Mouse (Mus musculus): ENCODE measurements around the gene Gm11627.
"Not testable (repeated sequence)": the region's sequence is repeated elsewhere in the genome, so short reads cannot be mapped to it uniquely, and the experiment has no call there.

The Gm11627 gene

DNA sequence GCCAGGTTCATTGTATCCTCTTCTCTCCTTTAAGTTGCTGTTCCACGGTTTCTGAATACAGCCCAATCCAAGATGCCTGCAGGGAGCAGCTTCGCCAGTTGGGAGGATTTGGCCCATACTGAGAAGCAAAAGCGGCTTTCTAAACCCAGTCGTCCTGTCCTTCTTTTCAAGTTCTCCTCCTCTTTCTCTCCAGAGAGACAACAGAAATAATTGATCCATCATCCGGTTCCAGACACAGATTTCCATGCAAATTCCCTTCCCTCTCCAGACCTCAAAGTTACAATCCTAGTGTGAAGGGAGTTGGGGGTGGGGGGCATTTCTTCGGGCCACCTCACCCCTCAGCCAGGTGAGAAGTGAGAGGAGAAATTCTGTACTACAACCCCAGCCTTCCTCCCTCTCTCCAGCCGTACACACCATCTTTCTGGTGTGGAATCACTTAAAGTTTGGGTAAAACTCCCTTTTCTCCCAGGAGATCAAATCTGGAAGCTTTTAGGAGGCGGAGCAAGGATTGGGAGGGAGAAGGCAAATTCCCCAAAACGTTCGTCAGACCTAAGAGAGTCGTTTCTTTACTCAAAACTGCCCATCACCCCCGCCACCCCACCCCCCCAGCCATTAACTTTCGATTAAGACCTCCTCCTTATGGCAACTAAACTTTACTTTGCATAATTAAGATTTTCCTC, 23.7 kb upstream of the Gm11627 start:
- DNase-seq, result no peak

DNA sequence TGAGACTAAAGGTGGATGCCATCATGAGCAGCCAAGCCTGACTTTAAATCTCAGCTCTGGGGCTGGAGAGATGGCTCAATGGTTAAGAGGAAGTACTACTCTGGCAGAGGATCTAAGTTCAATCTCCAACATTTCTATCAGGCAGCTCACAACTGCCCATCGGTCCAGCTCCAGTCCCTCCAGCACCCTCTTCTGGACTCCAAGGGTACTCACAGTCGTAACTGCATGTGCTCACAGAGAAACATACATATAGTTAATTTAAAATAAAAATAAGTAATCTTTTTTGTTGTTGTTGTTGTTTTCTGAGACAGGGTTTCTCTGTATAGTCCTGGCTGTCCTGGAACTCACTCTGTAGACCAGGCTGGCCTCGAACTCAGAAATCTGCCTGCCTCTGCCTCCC, 20.7 kb upstream of the Gm11627 start:
- DNase-seq, result no peak

DNA sequence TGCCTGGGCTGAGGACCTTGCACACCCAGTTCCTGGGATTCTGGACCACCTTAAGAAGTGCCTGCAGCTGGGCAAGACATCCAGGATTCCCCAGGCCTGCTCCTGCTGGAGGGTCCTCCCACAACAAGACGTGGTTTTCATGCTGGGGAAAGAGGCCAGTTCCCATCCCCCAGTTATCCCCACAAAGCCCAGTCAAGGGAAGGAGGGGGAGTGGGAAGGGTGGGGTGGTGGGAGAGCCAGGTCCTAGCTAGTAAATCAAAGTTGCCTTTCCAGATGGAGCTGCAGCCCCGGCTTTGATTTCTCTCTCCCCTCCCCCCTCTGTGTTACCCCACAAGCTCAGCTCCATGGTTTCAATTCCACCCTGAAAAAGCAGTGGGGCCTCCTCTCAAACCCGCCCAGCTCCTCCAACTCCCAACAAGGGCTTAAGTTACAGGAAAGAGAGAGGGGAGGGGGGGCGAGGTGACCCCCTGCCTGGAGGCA, 16.1 kb upstream of the Gm11627 start:
- no peak for DNase-seq

DNA sequence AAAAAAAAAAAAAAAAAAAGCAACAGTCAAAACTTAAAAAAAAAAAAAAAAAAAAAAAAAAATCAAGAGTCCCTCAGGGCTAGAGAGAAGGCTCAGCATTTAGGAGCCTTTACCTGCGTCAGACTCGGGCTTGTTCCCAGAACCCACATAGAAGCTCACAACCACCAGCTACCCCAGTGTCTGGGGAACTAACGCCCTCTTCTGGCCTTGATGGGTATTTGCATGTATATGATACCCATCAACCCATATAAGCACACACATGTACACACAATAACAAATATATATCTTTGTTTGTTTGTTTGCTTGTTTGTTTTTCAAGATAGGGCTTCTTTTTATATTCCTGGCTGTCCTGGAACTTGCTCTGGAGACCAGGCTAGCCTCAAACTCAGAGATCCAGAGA, 8.3 kb upstream of the Gm11627 start:
- DNase-seq, result no peak

DNA sequence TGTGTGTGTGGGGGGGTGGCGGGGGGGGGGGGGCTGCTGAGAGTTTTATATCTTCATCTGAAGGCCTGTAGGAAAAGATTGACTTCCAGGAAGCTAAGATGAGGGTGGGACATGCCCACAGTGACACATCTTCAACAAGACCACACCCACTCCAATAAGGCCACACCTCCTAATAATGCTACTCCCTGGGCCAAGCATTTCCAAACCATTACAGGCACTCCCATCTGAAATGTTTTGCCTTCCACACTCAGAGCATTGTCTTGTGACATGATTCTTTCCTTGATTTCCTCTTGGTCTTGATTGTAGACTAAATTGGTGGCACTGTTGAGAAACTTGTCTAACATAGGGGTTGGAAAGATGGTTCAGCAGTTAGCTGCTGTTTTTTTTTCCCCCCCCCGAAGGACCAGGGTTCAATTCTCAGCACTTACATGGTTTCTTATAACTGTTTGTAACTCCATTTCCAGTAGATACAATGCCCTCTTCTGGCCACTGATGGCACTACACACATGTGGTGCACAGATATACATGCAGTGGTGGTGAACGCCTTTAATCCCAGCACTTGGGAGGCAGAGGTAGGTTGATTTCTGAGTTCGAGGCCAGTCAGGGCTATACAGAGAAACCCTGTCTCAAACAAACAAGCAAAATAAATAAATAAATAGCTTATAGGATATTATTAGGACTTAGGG, 7.3 kb upstream of the Gm11627 start:
- DNase-seq, result no peak

DNA sequence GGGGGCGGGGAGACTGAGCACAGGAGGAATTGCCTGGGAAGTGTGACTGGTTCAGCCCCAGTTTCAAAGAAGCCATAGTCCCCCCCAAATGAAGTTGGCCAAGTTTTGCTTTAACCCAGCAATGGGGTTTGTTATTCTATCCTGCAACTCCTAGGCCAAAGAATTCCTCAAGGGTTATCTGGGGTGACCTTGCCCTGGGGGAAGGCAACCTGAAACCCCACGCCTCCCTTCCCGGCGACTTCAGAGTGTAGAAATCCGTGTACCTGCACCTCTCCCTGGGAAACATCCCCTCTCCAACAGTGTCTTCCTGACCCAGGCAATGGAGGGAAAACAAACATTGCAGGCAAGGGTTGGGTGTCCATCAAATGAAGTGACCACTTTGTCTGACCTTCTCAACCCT, 3.5 kb upstream of the Gm11627 start:
- no peak for DNase-seq

DNA sequence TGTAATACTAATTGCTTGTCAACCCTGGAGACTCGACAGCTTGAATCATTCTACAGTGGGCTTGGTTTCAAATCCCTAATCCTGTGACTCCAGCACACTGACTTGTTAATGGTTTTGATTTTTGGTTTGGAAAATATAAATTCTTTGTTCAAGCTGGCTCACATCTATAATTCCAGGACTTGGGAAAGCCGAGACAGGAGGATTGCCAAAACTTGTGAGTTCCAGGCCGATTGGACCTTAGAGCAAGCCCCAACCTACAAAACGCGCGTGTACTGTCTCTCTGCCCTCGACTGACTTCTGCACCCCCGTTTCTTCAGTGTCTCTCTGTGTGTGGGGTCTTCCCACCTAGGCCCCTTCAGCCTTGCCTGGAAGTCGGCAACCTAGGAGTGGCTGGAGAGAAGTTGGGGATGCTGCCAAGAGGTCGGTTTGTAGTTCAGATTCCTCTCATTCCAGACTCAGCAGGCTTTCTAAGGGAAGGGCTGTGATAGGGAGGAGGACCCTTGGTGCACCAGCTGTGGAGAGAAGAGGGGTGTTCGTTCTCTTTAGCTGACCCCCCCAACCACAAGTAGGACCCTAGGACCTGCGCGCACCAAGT, 2.9 kb upstream of the Gm11627 start:
- peak; percentile 38 for DNase-seq

DNA sequence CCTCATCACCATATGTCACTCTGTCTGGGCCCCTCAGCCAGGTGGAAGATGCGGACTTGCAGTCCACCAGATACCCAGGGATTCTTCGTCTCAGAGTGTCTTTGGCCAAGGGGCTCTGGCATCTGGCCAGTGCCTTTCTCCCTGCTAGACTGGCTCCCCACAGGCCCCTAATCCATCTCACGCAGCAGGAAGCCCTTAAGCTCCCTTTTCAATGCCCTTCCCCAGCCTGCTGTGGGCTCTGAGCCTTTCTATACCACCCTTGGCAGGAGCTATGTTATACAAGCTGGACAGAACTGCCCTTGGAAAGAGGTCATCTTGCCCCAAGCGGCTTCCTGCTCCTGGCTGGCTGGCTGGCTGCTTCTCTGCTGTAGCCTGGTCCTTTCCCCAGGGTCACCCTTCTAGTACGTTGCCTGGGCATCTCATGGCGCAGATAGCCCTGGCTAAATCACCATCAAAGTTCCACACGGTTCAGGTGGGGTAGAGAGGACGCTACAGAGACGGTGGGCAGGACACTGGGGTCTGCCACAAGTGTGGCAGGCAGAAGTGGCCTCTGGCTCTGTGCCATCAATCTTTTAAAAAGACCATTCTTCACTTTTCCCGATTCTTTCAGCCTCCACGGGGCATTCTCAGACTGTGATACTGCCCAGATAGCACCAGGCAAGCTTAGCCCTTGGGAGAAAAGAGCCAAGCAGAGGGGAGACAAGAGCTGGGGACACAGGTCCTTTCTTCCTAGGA, 2.2 kb upstream of the Gm11627 start:
- DNase-seq, result no peak

DNA sequence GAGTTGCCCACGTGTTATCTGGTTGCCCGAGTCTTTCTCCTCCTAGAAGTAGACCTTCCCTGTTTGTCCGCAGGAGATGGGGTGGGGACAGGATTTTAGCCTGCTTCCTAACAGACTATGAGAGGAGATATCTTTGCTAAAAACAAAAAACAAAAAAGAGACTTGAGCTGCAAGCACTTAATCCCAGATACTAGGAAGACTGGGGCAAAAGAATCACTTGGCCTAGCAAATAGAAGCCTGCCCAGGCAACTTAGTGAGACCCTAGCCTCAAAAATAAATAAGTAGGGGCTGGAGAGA, 721 bp upstream of the Gm11627 start:
- DNase-seq, result no peak

DNA sequence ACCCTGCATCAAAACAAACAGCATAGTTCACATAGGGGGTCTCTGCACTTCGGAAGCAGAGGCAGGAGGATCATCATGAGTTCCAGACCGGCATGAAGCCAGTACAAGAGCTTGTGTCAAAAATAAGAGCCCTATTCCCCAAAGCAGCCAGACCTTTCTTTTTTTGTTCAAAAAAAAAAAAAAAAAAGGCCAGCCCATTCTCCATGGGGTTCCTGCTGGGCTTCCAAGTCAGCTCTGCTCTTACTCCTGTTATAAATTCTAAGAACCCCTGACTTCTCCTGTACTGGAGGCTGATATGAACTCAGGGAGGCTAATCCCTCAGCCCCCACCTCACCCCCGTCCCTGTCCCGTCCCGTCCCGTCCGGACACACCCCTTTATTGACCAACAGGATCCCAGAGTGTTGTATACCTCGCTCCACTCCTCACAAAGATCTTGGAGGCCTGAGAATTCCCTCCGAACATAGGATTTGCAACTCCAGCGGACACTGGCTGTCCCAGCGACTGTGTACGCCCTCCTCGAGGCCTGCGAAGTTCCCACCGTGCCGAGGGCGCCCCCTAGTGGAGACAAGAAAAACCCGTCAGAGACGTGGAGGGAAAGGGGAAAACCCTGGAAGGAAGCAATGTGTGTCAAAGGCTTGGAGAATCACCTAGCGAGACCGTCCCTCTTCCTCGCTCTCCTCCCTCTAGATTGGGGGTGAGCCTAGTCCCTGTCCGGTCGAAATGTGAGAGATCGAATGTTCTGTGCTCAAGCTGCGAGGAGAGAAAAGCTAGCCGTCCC, 731 bp downstream of the Gm11627 start:
- peak; percentile 67 for DNase-seq

DNA sequence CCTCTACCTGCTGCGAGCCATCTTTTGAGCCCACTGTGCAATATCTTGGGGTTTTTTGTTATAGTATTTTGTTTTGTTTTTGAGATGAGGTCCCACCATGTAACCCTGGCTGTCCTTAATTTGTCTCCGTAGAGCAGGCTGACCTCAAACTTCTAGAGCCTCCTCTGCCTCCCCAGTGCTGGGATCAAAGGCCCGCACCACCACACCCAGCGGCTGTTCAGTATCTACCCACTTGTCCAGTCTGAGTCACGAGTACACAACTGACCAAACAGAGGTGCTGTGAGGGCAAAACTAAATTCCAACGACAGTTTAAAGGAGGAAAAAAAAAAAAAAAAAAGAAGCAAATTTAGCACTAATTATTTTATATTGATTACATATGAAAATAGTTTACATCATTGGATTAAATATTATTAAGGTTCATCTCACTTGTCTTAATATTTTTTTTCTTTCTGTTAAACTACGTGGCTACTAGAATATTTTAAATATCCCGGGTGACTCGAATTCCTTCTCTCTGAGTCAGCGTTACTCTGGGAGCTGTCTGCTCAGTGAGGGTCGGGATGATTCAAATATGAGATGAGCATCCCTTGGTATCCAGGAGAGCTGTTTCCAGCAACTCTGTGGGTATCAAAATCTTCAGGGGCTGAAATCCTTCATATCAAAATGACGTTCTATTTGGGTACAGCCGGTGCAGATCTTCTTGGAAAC, 3.1 kb downstream of the Gm11627 start:
- DNase-seq, result no peak

DNA sequence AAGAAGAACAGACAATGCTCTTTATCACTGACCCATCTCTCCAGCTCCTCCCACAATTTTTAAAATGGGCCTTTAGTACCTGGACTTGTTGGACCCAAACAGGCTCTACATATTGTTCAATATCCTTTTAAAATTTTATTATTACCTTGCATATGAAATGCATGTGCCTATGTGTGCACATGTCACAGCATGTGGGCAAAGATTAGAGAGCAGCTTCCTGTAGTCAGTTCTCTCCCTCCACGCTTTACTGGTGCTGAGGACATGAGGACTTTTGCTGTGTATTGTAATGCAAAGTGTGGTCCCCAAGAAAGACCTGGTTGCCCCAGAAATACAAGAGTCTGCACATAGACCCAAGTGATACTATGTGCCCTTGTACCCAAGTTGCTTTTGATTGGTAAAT, 4.2 kb downstream of the Gm11627 start:
- DNase-seq, result no peak

DNA sequence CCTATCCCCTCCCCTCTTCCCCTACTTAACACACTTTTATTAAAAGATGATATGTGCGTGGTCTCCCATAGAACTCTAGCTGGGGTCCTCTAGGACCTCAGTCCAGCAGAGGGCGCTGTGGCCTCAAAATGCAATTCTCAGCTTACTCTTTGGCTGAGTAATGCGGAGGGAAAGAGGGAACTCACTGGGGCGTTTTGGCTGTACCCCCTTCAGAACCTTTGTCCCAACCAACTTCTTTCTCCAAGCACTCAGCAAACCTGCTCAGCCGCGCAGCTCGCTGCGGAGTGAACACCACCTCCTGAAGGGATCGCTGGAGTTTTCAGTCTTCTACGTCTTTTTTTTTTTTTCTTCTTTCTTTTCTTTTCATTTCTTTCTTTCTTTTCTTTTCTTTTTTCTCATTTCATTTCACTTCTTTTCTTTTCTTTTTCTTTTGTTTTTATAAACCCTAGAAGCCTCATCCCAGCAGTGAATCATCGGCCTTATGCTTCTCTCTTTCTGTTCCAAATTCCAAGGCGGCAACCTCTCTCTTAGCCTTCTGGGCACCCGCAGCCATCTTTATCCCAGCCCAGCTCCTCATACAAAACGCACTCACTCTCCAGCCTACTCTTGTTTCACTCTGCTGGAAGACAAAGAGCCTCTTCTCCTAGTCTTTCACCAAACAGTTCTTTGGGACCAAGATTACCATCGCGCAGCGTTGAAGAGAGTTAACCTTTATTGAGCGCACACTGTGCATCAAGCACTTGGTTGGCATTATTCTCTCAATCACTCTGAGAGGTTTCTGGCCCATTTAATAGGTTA, 6.2 kb downstream of the Gm11627 start:
- peak; percentile 84 for DNase-seq

DNA sequence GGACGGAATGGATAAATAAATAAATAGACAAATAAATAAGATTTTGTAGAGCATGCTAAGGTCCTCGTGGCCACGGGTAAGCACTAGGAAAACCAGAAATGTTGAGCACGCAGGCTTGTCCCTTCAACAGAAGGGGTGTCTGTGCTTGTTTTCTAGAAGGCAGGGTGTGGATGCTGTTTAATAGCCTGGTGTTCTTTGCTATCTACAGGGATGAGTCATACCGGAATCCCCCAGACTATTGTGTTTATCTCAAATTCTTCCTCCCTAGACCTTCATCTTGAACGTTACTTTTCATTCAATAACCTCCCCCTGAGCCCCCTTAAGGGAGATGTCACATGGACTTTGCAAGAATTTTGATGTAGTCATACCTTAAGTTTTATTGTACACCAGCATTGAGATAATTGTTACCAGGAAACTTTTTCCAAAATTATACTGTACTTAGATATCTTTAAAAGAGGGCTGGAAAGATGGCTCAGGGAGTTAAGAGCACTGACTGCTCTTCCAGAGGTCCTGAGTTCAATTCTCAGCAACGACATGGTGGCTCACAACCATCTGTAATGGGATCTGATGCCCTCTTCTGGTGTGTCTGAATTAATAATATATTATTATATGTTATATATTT, 10.4 kb downstream of the Gm11627 start:
- no peak for DNase-seq

DNA sequence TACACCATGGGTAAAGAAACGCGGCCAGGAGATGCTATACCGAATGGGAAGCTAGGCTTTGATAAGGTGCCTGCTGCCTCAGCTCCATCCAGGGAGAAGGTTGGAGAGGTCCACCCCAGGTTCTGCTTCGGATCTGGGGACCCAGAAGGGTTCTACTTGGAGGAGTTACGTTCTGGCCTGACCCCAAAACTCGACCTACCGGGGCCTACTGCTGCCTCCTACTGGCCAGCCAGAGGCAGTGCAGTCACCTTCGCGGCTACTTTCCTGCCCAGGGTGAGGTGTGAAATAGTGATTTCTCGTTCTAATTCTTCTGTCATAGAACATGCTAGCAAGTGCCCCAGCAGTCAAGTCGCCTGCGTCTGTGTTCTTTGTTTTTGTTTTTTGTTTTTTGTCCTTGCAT, 11.1 kb downstream of the Gm11627 start:
- DNase-seq, result no peak

DNA sequence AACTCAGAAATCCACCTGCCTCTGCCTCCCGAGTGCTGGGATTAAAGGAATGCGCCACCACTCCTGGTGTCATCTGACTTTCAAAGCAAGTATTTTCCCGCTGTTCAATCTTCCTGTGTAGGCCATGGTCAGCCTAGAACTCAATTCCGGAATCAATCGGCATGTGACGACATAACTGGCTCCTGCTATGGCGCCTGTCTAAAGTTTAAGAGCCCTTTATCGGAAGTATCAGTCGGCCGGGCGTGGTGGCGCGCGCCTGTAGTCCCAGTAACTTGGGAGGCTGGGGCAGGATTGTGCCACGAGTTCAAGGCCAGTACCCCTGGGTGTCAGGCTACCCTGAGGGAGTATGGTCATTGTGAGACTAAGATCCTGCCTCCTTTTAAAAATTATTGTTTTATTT, 11.5 kb downstream of the Gm11627 start:
- no peak for DNase-seq

DNA sequence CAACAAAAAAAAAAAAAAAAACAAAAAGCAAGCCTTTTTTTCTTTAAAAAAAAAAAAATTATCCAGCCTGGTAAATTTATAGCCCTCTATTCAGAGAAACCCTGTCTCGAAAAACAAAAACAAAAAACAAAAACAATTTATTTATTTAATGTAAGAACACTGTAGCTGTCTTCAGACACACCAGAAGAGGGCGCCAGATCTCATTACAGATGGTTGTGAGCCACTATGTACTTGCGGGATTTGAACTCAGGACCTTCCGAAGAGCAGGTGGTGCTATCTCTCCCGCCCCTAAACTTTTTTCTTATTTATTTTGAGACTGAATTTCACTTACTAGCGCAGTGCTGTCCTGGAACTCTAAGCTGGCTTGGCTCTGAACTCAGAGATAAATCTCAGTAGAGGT, 12.1 kb downstream of the Gm11627 start:
- no peak for DNase-seq

DNA sequence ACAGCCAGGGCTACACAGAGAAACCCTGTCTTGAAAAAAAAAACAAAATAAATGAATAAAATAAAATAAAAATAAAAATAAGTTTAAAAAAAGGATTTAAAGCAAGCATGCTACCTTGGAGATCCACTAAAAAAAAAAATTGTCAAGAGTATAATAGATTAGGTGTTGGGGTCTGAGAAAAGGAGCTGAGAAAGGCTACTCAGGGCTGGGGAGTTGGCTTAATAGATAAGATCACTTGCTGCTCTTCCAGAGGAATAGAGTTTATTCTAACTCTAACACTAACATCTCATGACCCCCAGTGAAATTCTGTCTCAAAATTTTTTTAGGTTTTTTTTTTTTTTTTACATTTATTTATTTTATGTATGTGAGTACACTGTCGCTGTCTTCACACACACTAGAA, 13.0 kb downstream of the Gm11627 start:
- no peak for DNase-seq

DNA sequence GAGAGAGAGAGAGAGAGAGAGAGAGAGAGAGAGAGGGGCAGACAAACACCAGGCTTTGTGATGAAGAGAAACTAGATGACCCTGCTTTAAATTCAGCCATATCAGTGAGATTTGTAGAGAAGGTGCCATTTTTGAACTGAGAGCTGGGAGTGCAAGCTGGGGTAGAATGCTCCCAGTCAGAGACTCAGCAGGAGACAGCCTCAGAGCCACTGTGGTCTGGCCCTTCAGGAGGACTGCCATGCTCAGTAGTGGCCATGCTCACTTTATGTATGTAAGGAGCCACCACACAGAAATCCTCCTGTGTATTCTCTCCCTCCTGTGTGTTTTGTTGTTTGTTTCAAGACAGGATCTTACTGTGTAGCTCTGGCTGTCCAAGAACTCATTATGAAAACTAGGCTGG, 13.5 kb downstream of the Gm11627 start:
- DNase-seq, result no peak

DNA sequence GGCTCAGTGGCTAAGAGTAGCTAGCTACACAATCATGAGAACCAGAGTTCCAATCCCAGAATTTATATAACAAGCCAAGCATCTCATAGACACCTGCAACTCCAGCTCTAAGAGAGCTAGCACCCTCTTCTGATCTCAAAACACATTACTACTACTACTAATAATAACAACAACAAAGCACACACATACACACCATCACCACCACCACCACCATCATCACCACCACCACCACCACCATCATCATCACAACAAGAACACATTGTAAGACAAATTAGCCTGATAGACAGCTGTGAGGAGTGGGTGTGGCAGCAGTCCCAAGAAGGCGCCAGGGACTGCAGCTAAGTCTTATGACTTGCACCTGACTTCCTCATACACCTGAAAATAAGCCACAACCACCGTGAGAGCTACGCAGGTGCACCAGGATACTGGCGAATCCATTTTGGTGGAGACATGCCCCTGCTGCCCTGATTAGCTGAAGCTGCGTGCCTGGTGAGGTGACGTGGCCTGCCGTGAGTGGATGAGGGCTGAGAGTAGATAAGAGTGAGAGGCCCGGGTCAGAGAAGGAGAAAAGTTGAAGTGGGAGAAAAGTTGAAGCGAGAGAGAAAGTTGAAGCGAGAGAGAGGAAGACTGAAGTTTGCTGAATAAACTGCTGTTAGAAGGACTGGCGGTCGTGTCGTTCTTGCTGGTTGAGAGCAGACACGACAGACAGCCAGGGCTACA, 14.1 kb downstream of the Gm11627 start:
- DNase-seq, result not testable (repeated sequence)
